Mouse (Mus musculus) heart, postnatal 14 days (tissue): ENCODE measurements around the gene Obsl1. TPM values are rescaled to one million over a fixed set of nuclear protein-coding genes. Genes with fewer than 3 reads are reported as not detected.

Experiments used
- DNase-seq, 2 experiments: peaks; one replicate each; pipeline ENCODE4 v3.0.0; 2021 to 2022
- intact Hi-C: fragments of 180-260 bp; cut with DNase I; formaldehyde crosslinking; loops from one replicate; pipeline ENCODE4 v1.15.1; 2025
- total RNA-seq, 2 experiments: library from RNA; stranded (reverse); gene quantifications; 2 replicates each; pipeline ENCODE4 v1.2.3; 2021

The Obsl1 gene
- total RNA-seq, 2 experiments from 2014 or later, result 166 to 172 TPM

GRCm38 (mm10) chr1:75458789-75459684 lies 47.2 kb downstream of the Obsl1 start:
- DNase-seq, result no peak
- intact Hi-C loops, result no loop called here

- DNase-seq, result peak; percentile 54 to 56
Measured at GRCm38 (mm10) chr1:75458025-75458788, 48.0 kb downstream of the Obsl1 start.

GRCm38 (mm10) chr1:75457710-75458024 lies 48.6 kb downstream of the Obsl1 start:
- intact Hi-C loops, result no loop called here
- no peak for DNase-seq

More at GRCm38 (mm10) chr1:75458025-75458788, 48.0 kb downstream of the Obsl1 start:
- intact Hi-C loops, result no loop called here

- intact Hi-C loops, result no loop called here
Measured at GRCm38 (mm10) chr1:75456746-75457564, 49.3 kb downstream of the Obsl1 start.

GRCm38 (mm10) chr1:75455948-75456347 lies 50.3 kb downstream of the Obsl1 start:
- intact Hi-C loops, result no loop called here
- DNase-seq, result no peak

More at GRCm38 (mm10) chr1:75456746-75457564, 49.3 kb downstream of the Obsl1 start:
- DNase-seq, result no peak

- intact Hi-C loops, result no loop called here
Measured at GRCm38 (mm10) chr1:75455433-75455832, 50.8 kb downstream of the Obsl1 start.

GRCm38 (mm10) chr1:75451900-75452299 lies 54.4 kb downstream of the Obsl1 start:
- intact Hi-C loops, result no loop called here
- DNase-seq, result no peak

More at GRCm38 (mm10) chr1:75455433-75455832, 50.8 kb downstream of the Obsl1 start:
- no peak for DNase-seq

GRCm38 (mm10) chr1:75450314-75451005 lies 55.8 kb downstream of the Obsl1 start, which contains the start of gene Asic4:
Gene Asic4, plus strand, starts transcription at chr1:75450436.
- intact Hi-C loops, result no loop called here

GRCm38 (mm10) chr1:75449377-75450135 lies 56.7 kb downstream of the Obsl1 start:
- intact Hi-C loops, result no loop called here
- DNase-seq, result no peak

More at GRCm38 (mm10) chr1:75450314-75451005, 55.8 kb downstream of the Obsl1 start, which contains the start of gene Asic4:
- DNase-seq, result no peak

GRCm38 (mm10) chr1:75448937-75449336 lies 57.3 kb downstream of the Obsl1 start:
- DNase-seq, result no peak
- intact Hi-C loops, result no loop called here

- intact Hi-C loops, result no loop called here
- DNase-seq, result no peak
Measured at GRCm38 (mm10) chr1:75448052-75448431, 58.2 kb downstream of the Obsl1 start.

GRCm38 (mm10) chr1:75447265-75448051 lies 58.8 kb downstream of the Obsl1 start:
- intact Hi-C loops, result no loop called here
- DNase-seq, result peak; percentile 41 to 48

- no peak for DNase-seq
Measured at GRCm38 (mm10) chr1:75446656-75447055, 59.6 kb downstream of the Obsl1 start.

GRCm38 (mm10) chr1:75445751-75446611 lies 60.3 kb downstream of the Obsl1 start:
- intact Hi-C loops, result loop anchor here (1.0 kb wide), 1 partner anchor 21 kb away; no protein-coding TSS in a partner anchor
- DNase-seq, result peak; percentile 84 to 89

More at GRCm38 (mm10) chr1:75446656-75447055, 59.6 kb downstream of the Obsl1 start:
- intact Hi-C loops, result no loop called here

- DNase-seq, result no peak
- intact Hi-C loops, result loop anchor here (1.0 kb wide), 1 partner anchor 22 kb away; no protein-coding TSS in a partner anchor
Measured at GRCm38 (mm10) chr1:75445141-75445701, 61.0 kb downstream of the Obsl1 start.

GRCm38 (mm10) chr1:75444208-75444607 lies 62.0 kb downstream of the Obsl1 start:
- intact Hi-C loops, result no loop called here
- DNase-seq, result no peak
